Mouse (Mus musculus): ENCODE data around the gene Cryab.

DNA sequence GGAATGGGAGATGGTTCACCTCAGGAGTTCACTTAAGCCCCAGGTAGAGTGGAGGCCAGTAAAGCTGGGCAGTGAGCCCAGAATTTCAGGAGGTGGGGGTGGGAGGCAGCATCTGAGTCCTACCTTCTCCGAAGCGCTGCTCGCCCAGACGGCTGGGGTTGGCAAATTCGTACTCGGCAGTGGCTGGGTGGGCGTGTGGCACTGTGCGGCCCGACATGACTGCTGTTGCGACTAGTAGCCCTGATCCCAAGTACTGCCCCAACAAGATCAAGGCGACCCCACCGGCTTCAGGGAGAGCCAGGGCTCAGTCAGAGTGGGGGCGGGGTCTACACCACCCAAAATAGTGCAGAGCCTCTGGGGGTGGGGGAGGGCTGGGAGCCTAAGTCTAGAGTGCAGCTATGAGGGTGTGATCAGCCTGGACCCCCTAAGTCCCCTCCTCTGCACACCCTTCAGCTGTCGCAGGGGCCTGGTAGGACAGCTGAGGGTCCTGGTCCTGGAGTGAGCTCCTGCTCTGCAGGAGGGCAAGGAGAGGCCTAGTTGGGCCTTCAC is 1.0 kb downstream of the Cryab start, which contains the start of gene Hspb2:
- TF ChIP-seq CTCF (IDR thresholded peaks at IDR 0.05; ENCODE audit: low read depth) (no peak), EP300 (IDR thresholded peaks at IDR 0.05; ENCODE audit: low read depth) (no peak)
